Mouse (Mus musculus) erythroblast, embryonic 14.5 days (primary cell): ENCODE measurements at regions not wholly inside any gene's neighbourhood (a gene's known extent, or its start where the extent isn't known, plus 50 kb on each side); places are given as distances from the start of the nearest gene placed in this dataset.

Experiments
- GATA1 ChIP-seq: IDR thresholded peaks from 2 replicates; pipeline ENCODE4 v1.6.1; 2012; ENCODE audit warnings: low read length, inconsistent platforms, mixed read lengths
- TAL1 ChIP-seq: IDR thresholded peaks from 3 replicates; pipeline ENCODE4 v1.6.1; 2012; ENCODE audit warnings: low read length, inconsistent platforms, mixed read lengths

GRCm38 (mm10) chr12:25180861-25181260, 83.9 kb upstream of the Id2 start:
- no peak for TF ChIP-seq TAL1
- no peak for TF ChIP-seq GATA1
